Mouse (Mus musculus) cerebellum, adult 2 months (tissue): ENCODE measurements around the gene Gm49661. TPM values are rescaled to one million over a fixed set of nuclear protein-coding genes. Genes with fewer than 3 reads are reported as not detected.

Experiments
- DNase-seq, 2 experiments: peaks; one replicate each; pipeline ENCODE4 v3.0.0; 2021
- H3K27ac ChIP-seq: fragments of 200-500 bp; 2 replicates; pipeline ENCODE4 v1.5.1; 2012; ENCODE audit warnings: low read length, control low read depth, inconsistent platforms; ENCODE audit not compliant: insufficient read depth
- H3K27me3 ChIP-seq: fragments of 200-500 bp; 2 replicates; pipeline ENCODE4 v1.6.1; 2012; ENCODE audit warnings: inconsistent platforms, mild to moderate bottlenecking, low read length, moderate library complexity; ENCODE audit not compliant: control insufficient read depth, insufficient read depth
- H3K4me1 ChIP-seq: fragments of 200-500 bp; 2 replicates; pipeline ENCODE4 v1.6.1; 2011; ENCODE audit warnings: low read length; ENCODE audit not compliant: control insufficient read depth, insufficient read depth
- H3K4me3 ChIP-seq: fragments of 200-500 bp; replicated peaks from 2 replicates; pipeline ENCODE3; 2011; ENCODE audit warnings: mild to moderate bottlenecking, low read depth, low read length, control low read depth; ENCODE audit not compliant: insufficient read depth
- CTCF ChIP-seq: fragments of 200-500 bp; IDR thresholded peaks from 2 replicates; pipeline ENCODE4 v1.5.1; 2011; ENCODE audit warnings: low read depth, mild to moderate bottlenecking, control low read depth, low read length, moderate library complexity, borderline replicate concordance; ENCODE audit not compliant: insufficient read depth
- POLR2A ChIP-seq: fragments of 200-500 bp; IDR thresholded peaks from 2 replicates; pipeline ENCODE4 v1.6.1; 2011; ENCODE audit warnings: low read length, control low read depth, borderline replicate concordance; ENCODE audit not compliant: insufficient read depth
- WGBS: fragments of 180-500 bp; shearing (Covaris S2); methylation state at CpG from one replicate; pipeline ENCODE4 v1.1.7; 2018; 5-methylcytosine and 5-hydroxymethylcytosine counted together
- polyA plus RNA-seq: library from polyadenylated mRNA; depleted of rRNA; stranded (reverse); fragments of >200 nt; gene quantifications from 2 replicates; pipeline ENCODE4 v1.2.3, GENCODE M21; 2012; rRNA removed

Gene Gm49661
- polyA plus RNA-seq, 1 experiment = not detected

GRCm38 (mm10) chr8:84930582-84930981, 38.7 kb downstream of the Gm49661 start:
- peaks cover 22% of the 10 kb centered on the region for H3K4me1 ChIP-seq
- 82% methylated on average over 13 of the region's 13 CpGs for WGBS
- H3K27me3 ChIP-seq = no peaks in the 10 kb centered on the region
- H3K4me3 ChIP-seq = no peak overlapping the region
- DNase-seq = no peak
- TF ChIP-seq CTCF (no peak), POLR2A (no peak)
- H3K27ac ChIP-seq = no peak overlapping the region

DNA sequence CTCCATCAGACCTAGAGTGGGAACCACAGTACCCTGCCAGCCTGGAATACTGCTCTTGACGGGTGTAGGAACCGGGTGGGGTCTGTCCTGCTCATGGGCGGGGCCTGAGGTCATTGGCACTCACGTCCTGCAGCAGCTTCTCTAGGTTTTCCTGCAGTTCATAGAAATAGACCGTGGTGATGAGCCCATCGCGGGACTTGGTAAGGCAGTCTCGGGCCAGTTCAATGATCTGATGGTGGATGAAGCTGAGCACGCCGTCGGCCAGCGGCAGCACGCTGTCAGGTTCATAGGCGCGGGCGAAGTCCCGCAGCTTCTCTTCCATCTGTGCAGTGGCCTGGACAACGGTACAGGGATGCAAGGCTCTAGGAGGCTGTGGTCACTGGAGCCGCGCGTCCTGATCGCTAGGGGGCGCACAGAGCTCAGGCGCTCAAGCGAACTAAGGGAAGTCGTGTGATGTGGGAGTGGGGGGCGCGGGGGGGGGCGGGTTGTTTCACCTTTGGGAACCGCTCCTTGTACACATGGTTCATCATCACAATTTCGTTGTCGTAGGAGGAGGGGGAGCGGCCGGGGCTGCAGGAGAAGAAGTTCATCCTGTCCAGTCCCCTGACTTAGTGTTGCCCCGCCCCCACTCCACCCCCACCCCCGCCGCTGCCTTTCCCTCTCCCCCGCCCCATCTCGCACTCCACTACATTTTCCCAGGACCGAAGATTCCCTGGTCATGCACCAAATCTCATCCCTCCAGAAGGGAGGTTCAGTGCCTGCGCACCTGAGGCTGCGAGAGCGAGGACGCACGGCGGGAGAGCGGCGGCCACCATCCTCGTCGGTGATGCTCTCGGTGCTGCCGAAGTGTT, 40.6 kb downstream of the Gm49661 start:
- H3K27me3 ChIP-seq = no peaks in the 10 kb centered on the region
- DNase-seq = peak; percentile 79 to 85
- H3K27ac ChIP-seq = no peak overlapping the region
- H3K4me1 ChIP-seq = peaks cover 13% of the 10 kb centered on the region
- peak; percentile 81 for TF ChIP-seq CTCF
- 0 out of 2 replicates have a peak, but pooled peaks have one; percentile 13 for TF ChIP-seq POLR2A
- no peak overlapping the region for H3K4me3 ChIP-seq
- WGBS = 7% methylated on average over 50 of the region's 52 CpGs

DNA sequence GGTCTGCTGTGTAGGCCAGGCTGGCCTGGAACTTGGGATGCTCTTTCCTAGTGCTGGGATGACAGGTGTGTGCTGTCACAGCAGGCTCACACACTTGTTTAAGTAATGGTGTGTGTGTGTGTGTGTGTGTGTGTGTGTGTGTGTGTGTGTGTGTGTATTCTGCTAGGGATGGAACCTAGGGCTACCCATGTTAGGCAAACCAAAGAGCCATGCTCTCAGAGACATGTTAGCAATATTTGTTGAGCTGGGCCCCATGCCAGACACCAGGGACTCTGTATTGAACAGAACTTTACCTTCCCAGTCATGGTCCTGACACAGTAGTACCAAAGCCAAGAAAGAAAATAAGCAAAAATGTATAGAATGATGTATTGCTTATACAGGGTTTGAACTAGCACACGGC, 41.7 kb downstream of the Gm49661 start:
- 90% methylated on average over 1 of the region's 1 CpGs for WGBS
- TF ChIP-seq CTCF (no peak), POLR2A (no peak)
- DNase-seq = no peak

DNA sequence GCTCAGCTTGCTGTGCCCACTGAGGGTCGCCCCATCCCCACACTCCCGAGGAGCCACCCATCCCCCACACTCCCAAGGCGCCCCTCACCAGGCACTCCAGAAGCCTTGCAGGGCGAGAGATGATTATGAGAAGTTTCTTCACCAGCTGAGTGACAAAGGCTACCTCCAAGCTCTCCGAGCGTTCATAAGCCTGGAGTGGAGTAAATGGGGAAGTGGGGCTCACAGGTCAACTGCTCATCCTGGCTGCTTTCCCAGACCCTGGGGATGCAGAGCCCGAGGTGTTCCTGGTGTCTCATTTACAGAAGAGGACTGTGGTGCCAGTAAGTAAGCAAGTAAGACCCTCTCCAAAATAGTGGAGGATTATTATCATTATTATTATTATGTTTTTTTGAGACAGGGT, 43.7 kb downstream of the Gm49661 start:
- no peak for DNase-seq
- Histone ChIP-seq H3K27ac (no peak overlapping the region), H3K4me3 (no peak overlapping the region), H3K4me1 (peaks cover 11% of the 10 kb centered on the region), H3K27me3 (no peaks in the 10 kb centered on the region)
- WGBS = 63% methylated on average over 7 of the region's 7 CpGs
- TF ChIP-seq POLR2A = no peak
- no peak for TF ChIP-seq CTCF

More for the DNA sequence above, 41.7 kb downstream of the Gm49661 start:
- H3K4me1 ChIP-seq = peaks cover 11% of the 10 kb centered on the region
- H3K27ac ChIP-seq = no peak overlapping the region
- H3K4me3 ChIP-seq = no peak overlapping the region
- no peaks in the 10 kb centered on the region for H3K27me3 ChIP-seq

DNA sequence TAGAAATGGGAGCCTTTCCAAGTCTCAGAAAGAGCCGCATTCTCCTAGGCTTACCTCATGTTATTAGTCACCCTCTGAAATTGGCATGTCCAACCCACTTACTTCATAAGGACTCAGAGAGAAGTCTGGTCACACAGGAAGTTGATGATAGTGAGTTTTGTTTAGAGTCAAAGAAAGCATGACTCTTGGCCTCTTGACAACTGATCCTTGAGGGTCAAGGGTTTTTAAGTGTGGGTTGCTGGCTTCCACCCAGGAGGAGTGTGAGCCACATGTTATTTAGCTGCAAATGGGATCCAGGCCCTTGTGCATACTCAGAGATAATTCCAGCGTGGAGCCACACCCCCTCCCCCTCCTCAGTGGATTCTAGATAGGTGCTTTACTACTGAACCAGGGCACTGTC, 47.6 kb downstream of the Gm49661 start:
- H3K27ac ChIP-seq = no peak overlapping the region
- TF ChIP-seq CTCF = no peak
- TF ChIP-seq POLR2A = no peak
- H3K4me1 ChIP-seq = 0 out of 2 replicates have a peak, but pooled peaks cover 4% of the 10 kb centered on the region
- DNase-seq = no peak
- no peak overlapping the region for H3K4me3 ChIP-seq
- H3K27me3 ChIP-seq = no peaks in the 10 kb centered on the region
- WGBS = 74% methylated on average over 2 of the region's 2 CpGs

DNA sequence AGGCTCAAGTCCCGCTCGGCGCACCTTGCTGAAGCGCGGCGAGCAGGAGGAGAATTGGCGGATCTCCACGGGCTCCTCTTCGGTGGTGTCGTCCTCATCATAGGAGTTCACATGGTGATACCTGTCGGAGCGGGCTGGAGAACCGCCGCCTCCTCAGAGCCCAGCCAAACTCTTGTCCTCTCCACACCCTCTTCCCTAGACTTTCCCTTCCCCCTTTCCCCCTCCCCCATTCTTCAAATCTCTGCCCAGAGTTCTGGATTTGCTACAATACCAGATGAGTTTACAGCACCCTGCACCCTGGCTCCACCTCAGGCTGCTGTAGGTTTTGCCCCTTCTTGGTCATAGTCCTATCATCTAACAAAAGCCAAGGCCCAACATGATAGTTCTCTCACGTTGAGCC, 50.6 kb downstream of the Gm49661 start:
- Histone ChIP-seq H3K27me3 (no peaks in the 10 kb centered on the region), H3K4me3 (no peak overlapping the region), H3K4me1 (peaks cover 4% of the 10 kb centered on the region; the same call in 1 of the 2 replicates), H3K27ac (no peak overlapping the region)
- no peak for TF ChIP-seq CTCF
- no peak for TF ChIP-seq POLR2A
- no peak for DNase-seq
- WGBS = 88% methylated on average over 15 of the region's 15 CpGs

DNA sequence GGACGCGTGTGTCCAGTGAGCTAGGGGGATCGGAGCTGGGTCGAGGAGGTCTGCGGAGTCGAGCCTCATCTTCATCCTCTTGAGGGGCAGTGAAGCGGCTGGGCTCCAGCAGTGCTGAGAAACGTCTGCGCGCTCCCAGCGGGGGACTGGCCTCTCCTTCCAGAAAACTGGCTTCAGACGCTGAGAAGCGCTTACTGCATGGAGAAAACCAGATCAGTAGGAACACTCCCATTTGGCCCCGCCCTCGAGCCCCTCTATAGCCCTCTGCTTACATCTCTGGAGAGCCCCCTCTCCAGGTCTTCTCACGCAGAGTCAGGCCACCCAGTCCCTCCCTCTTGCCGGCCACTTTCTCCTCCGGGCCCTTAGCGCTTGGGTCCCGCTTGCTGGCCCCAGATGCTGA, 51.5 kb downstream of the Gm49661 start:
- no peak for DNase-seq
- Histone ChIP-seq H3K4me1 (peaks cover 7% of the 10 kb centered on the region), H3K4me3 (no peak overlapping the region), H3K27ac (no peak overlapping the region), H3K27me3 (no peaks in the 10 kb centered on the region)
- WGBS = 32% methylated on average over 20 of the region's 20 CpGs
- TF ChIP-seq POLR2A = no peak
- TF ChIP-seq CTCF = no peak

Other genes with a start within 250 kb of the Gm49661 start
- gene G430095P16Rik, start 246.4 kb downstream of the Gm49661 start, polyA plus RNA-seq = 0.27 and 0.33 TPM in 2 replicates
- gene Nfix, start 169.1 kb downstream of the Gm49661 start, polyA plus RNA-seq = 98.5 and 105 TPM in 2 replicates
- 16.1 and 16.2 TPM in 2 replicates for gene Dand5, start 146.6 kb downstream of the Gm49661 start, polyA plus RNA-seq
- gene Gadd45gip1, start 137.9 kb downstream of the Gm49661 start, polyA plus RNA-seq = 45.3 and 45.5 TPM in 2 replicates
- 117 and 120 TPM in 2 replicates for gene Rad23a, start 128.8 kb downstream of the Gm49661 start, polyA plus RNA-seq
- 343 and 394 TPM in 2 replicates for gene Calr, start 122.5 kb downstream of the Gm49661 start, polyA plus RNA-seq
- 69.9 and 72.0 TPM in 2 replicates for gene Farsa, start 112.4 kb downstream of the Gm49661 start, polyA plus RNA-seq
- gene Syce2, start 97.3 kb downstream of the Gm49661 start, polyA plus RNA-seq = 6.0 and 7.5 TPM in 2 replicates
- 88.2 and 95.2 TPM in 2 replicates for gene Gcdh, start 75.5 kb downstream of the Gm49661 start, polyA plus RNA-seq
- 0.31 and 0.41 TPM in 2 replicates for gene Klf1, start 67.5 kb downstream of the Gm49661 start, polyA plus RNA-seq
- 9.1 and 10.5 TPM in 2 replicates for gene Dnase2a, start 60.9 kb downstream of the Gm49661 start, polyA plus RNA-seq
- 115 and 129 TPM in 2 replicates for gene Mast1, start 32.1 kb downstream of the Gm49661 start, polyA plus RNA-seq
- gene Rtbdn, start 22.4 kb downstream of the Gm49661 start, polyA plus RNA-seq = 6.8 and 7.9 TPM in 2 replicates
- 345 and 351 TPM in 2 replicates for gene Prdx2, start 154 bp upstream of the Gm49661 start, polyA plus RNA-seq
- 58.7 and 61.5 TPM in 2 replicates for gene Rnaseh2a, start 334 bp upstream of the Gm49661 start, polyA plus RNA-seq
- gene Junb, start 9.3 kb upstream of the Gm49661 start, polyA plus RNA-seq = 12.8 and 13.5 TPM in 2 replicates
- gene Hook2, start 21.2 kb upstream of the Gm49661 start, polyA plus RNA-seq = 14.1 and 14.2 TPM in 2 replicates
- gene Best2, start 45.1 kb upstream of the Gm49661 start, polyA plus RNA-seq = 0.06 and 0.07 TPM in 2 replicates
- 291 and 296 TPM in 2 replicates for gene Asna1, start 55.8 kb upstream of the Gm49661 start, polyA plus RNA-seq
- 138 and 150 TPM in 2 replicates for gene Trir, start 57.4 kb upstream of the Gm49661 start, polyA plus RNA-seq
- 92.0 and 97.9 TPM in 2 replicates for gene Tnpo2, start 67.5 kb upstream of the Gm49661 start, polyA plus RNA-seq
- 27.7 and 29.3 TPM in 2 replicates for gene Fbxw9, start 90.6 kb upstream of the Gm49661 start, polyA plus RNA-seq
- gene Gm5741, start 98.5 kb upstream of the Gm49661 start, polyA plus RNA-seq = 1.3 TPM in 1 of 2 replicates, not detected in the other
- 69.7 and 71.6 TPM in 2 replicates for gene Dhps, start 102.3 kb upstream of the Gm49661 start, polyA plus RNA-seq
- gene Wdr83os, start 111.3 kb upstream of the Gm49661 start, polyA plus RNA-seq = 98.0 and 102 TPM in 2 replicates
- gene Wdr83, start 111.9 kb upstream of the Gm49661 start, polyA plus RNA-seq = 54.4 and 54.9 TPM in 2 replicates
- gene Man2b1, start 113.8 kb upstream of the Gm49661 start, polyA plus RNA-seq = 34.7 and 35.7 TPM in 2 replicates
- 4.5 and 4.8 TPM in 2 replicates for gene Zfp791, start 153.7 kb upstream of the Gm49661 start, polyA plus RNA-seq
- not detected in 2 replicates for gene Cks1brt, start 182.5 kb upstream of the Gm49661 start, polyA plus RNA-seq